Mouse (Mus musculus) midbrain, embryonic 16.5 days (tissue): Measurements from ENCODE around the gene Hmbs. TPM values are rescaled to one million over a fixed set of nuclear protein-coding genes. Genes with fewer than 3 reads are reported as not detected.
A peak's percentile ranks its signal among the peaks of the same experiment; 100 is the strongest.

Experiments
- ATAC-seq: fragments of 200-750 bp; cut with Nextera tagmentation; 2 replicates; pipeline ENCODE4 v1.8.0; 2017; ENCODE audit warnings: moderate TSS enrichment
- H3K27ac ChIP-seq: fragments of 300-500 bp; sonication (generic); 2 replicates; pipeline ENCODE4 v1.5.1; 2014; ENCODE audit warnings: mild to moderate bottlenecking, low read length, mixed read lengths
- H3K27me3 ChIP-seq: fragments of 300-500 bp; sonication (generic); 2 replicates; pipeline ENCODE4 v1.6.1; 2014; ENCODE audit warnings: low read depth, low read length, mixed read lengths; ENCODE audit not compliant: control insufficient read depth, insufficient read depth
- H3K36me3 ChIP-seq: fragments of 300-500 bp; sonication (generic); 2 replicates; pipeline ENCODE4 v1.6.1; 2014; ENCODE audit warnings: mild to moderate bottlenecking, low read length, moderate library complexity, mixed read lengths; ENCODE audit not compliant: control insufficient read depth, insufficient read depth
- H3K4me1 ChIP-seq: fragments of 300-500 bp; sonication (generic); 2 replicates; pipeline ENCODE4 v1.6.1; 2014; ENCODE audit warnings: mild to moderate bottlenecking, low read length, mixed read lengths; ENCODE audit not compliant: control insufficient read depth, insufficient read depth
- H3K4me2 ChIP-seq: fragments of 300-500 bp; sonication (generic); 2 replicates; pipeline ENCODE4 v1.6.1; 2014; ENCODE audit warnings: mild to moderate bottlenecking, low read length, mixed read lengths
- H3K4me3 ChIP-seq: fragments of 300-500 bp; sonication (generic); 2 replicates; pipeline ENCODE4 v1.5.1; 2014; ENCODE audit warnings: low read depth, mild to moderate bottlenecking, low read length, moderate library complexity, mixed read lengths
- H3K9ac ChIP-seq: fragments of 300-500 bp; sonication (generic); 2 replicates; pipeline ENCODE4 v1.6.1; 2014; ENCODE audit warnings: low read depth, low read length, mixed read lengths
- H3K9me3 ChIP-seq: fragments of 300-500 bp; sonication (generic); replicated peaks from 2 replicates; pipeline ENCODE4 v1.6.1; 2014; ENCODE audit warnings: mild to moderate bottlenecking, low read length, mixed read lengths; ENCODE audit not compliant: control insufficient read depth, poor library complexity, severe bottlenecking
- WGBS: fragments of 180-500 bp; shearing (Covaris S2); extraction: QIAGEN DNeasy Blood & Tissue Kit; methylation state at CpG from one replicate; pipeline ENCODE4 v1.1.7; 2014; 5-methylcytosine and 5-hydroxymethylcytosine counted together
- polyA plus RNA-seq: library from polyadenylated mRNA; unstranded; fragments of >200 nt; fragmentation: Nextera tagmentation; extraction: Ambion mirVana; gene quantifications from 2 replicates; pipeline ENCODE4 v1.2.1, GENCODE M21; 2015

Gene Hmbs
- polyA plus RNA-seq, 1 experiment from 2014 or later: 54.7 TPM

DNA sequence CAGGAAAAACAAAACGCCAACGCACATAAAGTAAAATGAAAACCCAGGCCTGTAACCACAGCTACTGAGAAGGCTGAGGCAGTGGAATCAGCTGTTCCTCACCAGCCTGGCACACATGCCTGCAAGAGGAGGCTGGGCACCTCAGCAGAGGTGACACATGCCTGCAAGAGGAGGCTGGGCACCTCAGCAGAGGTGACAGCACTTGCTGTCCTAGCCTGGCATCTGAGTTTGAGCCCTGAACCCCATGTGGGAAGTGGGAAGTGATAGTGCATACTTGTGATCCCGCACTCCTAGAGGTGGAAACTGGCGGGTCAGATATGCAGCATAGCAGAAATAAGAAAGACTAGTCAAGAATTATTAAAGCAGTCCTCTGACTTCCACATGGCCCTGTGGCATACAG is 7.4 kb upstream of the Hmbs start:
- Histone ChIP-seq H3K9ac (no peak overlapping the region), H3K36me3 (peaks cover 70% of the 10 kb centered on the region), H3K27ac (no peak overlapping the region), H3K4me2 (no peak overlapping the region), H3K9me3 (no peaks in the 10 kb centered on the region), H3K4me1 (no peaks in the 10 kb centered on the region), H3K4me3 (no peak overlapping the region), H3K27me3 (no peaks in the 10 kb centered on the region)
- WGBS: 99% methylated on average over 4 of the region's 4 CpGs
- ATAC-seq: no peak

DNA sequence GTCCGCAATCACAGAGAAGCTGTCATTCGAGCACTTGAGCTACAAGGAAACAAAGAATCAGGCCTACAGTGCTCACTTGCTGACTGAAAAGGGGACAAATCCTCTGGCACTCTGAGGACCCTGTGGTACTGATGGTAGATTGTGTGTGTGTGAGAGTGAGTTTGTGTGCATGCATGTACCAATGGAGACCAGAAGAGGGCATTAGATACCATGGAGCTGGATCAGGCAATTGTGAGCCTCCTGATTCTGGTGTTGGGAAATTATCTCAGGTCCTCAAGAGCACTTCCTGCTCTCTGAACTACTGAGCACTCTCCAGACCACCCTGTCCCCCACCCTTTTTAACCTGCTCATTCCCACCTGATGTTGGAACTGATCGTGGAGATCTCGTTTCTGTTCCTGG is 4.5 kb upstream of the Hmbs start:
- ATAC-seq: no peak
- Histone ChIP-seq H3K4me1 (no peaks in the 10 kb centered on the region), H3K9ac (no peak overlapping the region), H3K27me3 (no peaks in the 10 kb centered on the region), H3K4me2 (no peak overlapping the region), H3K9me3 (no peaks in the 10 kb centered on the region), H3K27ac (no peak overlapping the region), H3K4me3 (no peak overlapping the region), H3K36me3 (peaks cover 45% of the 10 kb centered on the region)
- WGBS: 98% methylated on average over 4 of the region's 4 CpGs

DNA sequence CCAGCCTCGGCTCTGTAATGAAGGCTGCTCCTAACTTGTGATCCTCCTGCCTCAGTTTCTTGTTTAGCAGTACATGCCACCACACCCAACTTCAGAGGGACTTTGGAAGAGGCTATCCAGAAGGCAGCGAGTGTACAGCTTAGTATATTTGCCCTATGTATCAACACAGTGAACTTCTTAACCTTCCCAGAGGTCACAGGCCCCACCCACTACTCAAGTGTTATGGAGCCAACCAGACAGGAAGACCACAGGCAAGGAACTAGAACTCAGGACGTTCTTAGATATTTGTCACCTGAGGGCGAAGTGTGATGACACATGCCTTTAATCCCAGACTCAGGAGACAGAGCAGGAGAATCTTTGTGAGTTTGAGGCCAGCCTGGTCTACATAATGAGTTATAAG is 3.6 kb upstream of the Hmbs start:
- Histone ChIP-seq H3K4me3 (no peak overlapping the region), H3K27ac (no peak overlapping the region), H3K27me3 (no peaks in the 10 kb centered on the region), H3K4me2 (no peak overlapping the region), H3K4me1 (peaks cover 6% of the 10 kb centered on the region), H3K9me3 (no peaks in the 10 kb centered on the region), H3K9ac (no peak overlapping the region), H3K36me3 (peaks cover 36% of the 10 kb centered on the region)
- WGBS: 93% methylated on average over 4 of the region's 4 CpGs
- no peak for ATAC-seq

DNA sequence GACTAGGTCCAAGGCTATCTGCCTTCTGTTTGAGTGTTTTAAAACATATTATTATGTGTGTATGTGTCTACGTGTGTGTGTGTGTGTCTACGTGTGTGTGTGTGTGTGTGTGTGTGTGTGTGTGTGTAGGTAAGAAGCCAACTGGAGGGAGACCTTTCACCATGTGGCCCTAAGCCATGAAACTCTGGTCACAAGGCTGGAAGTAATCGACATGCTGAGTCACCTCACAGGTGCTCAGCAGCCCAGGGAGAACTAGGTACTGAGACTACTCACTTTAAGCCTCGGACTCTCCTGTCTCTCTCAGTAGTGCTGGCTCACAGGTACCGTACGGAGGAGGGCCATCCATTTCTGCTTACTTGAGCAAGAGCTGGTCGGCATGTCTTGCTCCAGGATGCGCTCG is 3.1 kb upstream of the Hmbs start:
- Histone ChIP-seq H3K27ac (no peak overlapping the region), H3K4me2 (no peak overlapping the region), H3K36me3 (peaks cover 32% of the 10 kb centered on the region), H3K9me3 (no peaks in the 10 kb centered on the region), H3K4me3 (no peak overlapping the region), H3K27me3 (no peaks in the 10 kb centered on the region), H3K9ac (no peak overlapping the region), H3K4me1 (peaks cover 6% of the 10 kb centered on the region)
- 93% methylated on average over 9 of the region's 9 CpGs for WGBS
- no peak for ATAC-seq

DNA sequence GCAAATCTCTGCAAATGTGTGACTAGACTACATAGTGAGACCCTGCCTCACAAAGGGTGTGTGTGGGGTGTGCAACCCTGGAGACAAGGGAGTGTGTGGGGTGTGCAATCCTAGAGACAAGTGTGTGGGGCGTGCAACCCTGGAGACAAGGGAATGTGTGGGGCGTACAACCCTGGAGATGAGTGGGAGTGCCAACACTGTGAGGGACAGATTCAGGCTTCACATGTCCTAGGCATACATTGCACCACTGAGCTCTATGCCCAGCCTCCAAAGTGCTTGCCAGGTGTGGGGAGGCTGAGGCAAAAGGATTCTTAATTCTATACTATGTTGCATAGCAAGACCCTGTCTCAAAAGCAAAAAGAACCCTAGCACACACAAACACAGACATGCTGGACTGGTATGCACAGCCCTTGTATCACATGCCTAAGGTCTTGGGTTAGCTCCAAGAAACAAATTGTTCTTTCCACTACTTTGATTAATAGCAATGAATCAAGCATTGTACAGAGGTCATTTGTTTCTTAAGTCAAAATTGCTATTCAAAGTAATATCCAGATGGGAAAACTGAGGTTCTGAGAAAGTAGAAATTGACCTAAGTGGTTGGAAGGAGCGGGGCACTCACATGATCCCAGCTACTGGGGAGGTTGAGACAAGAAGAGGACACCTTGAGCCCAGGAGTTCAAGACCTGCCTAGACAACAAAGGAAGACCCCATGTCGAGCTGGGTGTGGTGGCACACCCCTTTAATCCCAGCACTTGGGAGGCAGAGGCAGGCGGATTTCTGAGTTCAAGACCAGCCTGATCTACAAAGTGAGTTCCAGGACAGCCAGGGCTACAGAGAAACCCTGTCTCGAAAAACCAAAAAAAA is 1.8 kb upstream of the Hmbs start:
- Histone ChIP-seq H3K9ac (no peak overlapping the region), H3K36me3 (peaks cover 25% of the 10 kb centered on the region), H3K27me3 (no peaks in the 10 kb centered on the region), H3K4me1 (peaks cover 6% of the 10 kb centered on the region), H3K4me2 (no peak overlapping the region), H3K27ac (no peak overlapping the region), H3K4me3 (no peak overlapping the region), H3K9me3 (no peaks in the 10 kb centered on the region)
- ATAC-seq: no peak
- WGBS: 91% methylated on average over 6 of the region's 6 CpGs

DNA sequence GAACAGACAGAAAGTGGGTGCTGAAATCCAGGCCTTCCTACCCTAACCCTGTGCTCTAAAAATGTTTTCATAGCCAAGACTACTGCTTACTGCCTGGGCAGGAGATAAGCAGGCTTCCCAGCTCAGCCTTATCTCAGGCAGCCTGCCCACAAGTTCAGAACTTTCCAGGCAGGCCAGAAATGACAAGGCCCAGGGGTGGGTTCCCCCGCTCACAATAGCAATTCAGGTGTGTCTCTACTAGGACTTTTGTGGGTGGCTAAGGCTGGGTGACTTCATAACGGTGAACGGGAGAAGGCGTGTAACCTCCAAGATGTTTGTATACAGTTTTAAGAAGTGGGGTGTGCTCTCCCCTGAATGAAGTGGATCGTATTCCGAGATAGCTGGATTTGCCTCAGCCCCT is 738 bp downstream of the Hmbs start:
- Histone ChIP-seq H3K4me2 (peak overlapping the region; percentile 79), H3K9ac (peak overlapping the region; percentile 76), H3K36me3 (peaks cover 14% of the 10 kb centered on the region), H3K9me3 (no peaks in the 10 kb centered on the region), H3K4me1 (peaks cover 6% of the 10 kb centered on the region), H3K4me3 (peak overlapping the region; percentile 57), H3K27me3 (no peaks in the 10 kb centered on the region), H3K27ac (peak overlapping the region; percentile 94)
- WGBS: 14% methylated on average over 6 of the region's 6 CpGs
- peak; percentile 12 for ATAC-seq

DNA sequence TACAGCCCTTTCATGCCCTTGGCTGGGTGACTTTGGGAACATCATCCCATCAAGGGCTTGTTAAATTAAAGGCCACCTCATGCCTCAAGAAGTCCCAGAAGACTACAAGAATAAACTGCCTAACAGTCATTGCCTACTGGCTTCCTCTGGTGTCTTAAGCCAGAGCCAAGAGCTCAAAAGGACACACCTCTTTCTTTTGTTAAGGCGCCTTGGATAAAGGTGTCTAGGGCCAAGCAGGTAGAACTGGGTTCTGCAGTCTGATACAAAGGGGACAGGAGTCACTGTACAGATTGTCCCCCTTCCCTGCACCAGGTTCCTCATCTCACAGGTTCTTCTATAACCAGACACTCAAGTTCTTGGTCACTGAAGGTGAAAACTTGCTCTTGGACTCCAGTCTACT is 1.4 kb downstream of the Hmbs start:
- Histone ChIP-seq H3K9me3 (no peaks in the 10 kb centered on the region), H3K27me3 (no peaks in the 10 kb centered on the region), H3K4me1 (peaks cover 8% of the 10 kb centered on the region), H3K4me3 (no peak overlapping the region), H3K36me3 (peaks cover 7% of the 10 kb centered on the region; the same call in 1 of the 2 replicates), H3K4me2 (no peak overlapping the region), H3K9ac (no peak overlapping the region), H3K27ac (no peak overlapping the region)
- ATAC-seq: no peak
- WGBS: 80% methylated on average over 1 of the region's 1 CpGs

DNA sequence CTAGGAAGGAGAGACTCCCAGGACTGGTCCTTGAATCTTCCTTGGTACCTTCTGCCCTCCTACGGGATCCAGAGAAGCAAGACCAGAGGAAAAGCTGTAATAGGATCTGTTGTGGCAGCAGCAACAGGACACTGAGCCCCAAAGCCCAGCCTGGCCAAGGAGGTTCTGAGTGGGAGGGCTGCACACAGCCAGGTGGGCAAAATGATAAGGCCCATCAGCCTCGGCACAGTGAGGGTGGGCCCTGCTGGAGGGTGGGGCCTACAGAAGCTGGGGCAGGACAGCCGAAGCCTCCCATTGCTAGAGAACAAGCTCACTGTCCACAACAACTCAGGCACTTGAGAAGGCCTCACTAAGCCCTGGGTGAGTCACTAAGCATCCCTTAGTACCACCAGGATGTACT is 1.9 kb downstream of the Hmbs start:
- no peak for ATAC-seq
- peaks cover 8% of the 10 kb centered on the region for H3K4me1 ChIP-seq
- peak overlapping the region; percentile 31; the same call in 1 of the 2 replicates for H3K9ac ChIP-seq
- WGBS: 76% methylated on average over 3 of the region's 3 CpGs
- H3K27me3 ChIP-seq: no peaks in the 10 kb centered on the region
- H3K36me3 ChIP-seq: peaks cover 5% of the 10 kb centered on the region; the same call in 1 of the 2 replicates
- no peaks in the 10 kb centered on the region for H3K9me3 ChIP-seq
- no peak overlapping the region for H3K4me3 ChIP-seq
- H3K27ac ChIP-seq: no peak overlapping the region
- no peak overlapping the region for H3K4me2 ChIP-seq

DNA sequence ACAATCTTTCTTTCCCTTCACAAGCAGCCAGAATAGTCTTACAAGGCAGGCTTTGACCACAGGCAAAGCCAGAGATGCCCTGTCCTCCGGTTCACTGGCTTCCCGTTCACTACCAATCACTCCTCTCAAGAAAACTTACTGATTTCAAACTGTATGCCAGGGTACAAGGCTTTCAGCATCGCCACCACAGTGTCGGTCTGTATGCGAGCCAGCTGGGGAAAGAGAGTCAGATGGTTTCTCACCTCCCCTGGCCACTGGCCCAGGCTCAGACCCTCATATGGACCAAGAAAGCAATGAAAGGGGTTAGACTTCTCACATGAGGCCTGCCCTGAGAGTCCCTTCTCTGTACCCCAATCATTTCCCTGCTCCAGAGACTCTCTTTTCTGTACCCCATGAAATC is 2.5 kb downstream of the Hmbs start:
- no peak for ATAC-seq
- no peaks in the 10 kb centered on the region for H3K27me3 ChIP-seq
- no peak overlapping the region for H3K9ac ChIP-seq
- H3K27ac ChIP-seq: no peak overlapping the region
- no peaks in the 10 kb centered on the region for H3K9me3 ChIP-seq
- peaks cover 15% of the 10 kb centered on the region for H3K4me1 ChIP-seq
- 94% methylated on average over 5 of the region's 5 CpGs for WGBS
- no peak overlapping the region for H3K4me3 ChIP-seq
- peaks cover 5% of the 10 kb centered on the region; the same call in 1 of the 2 replicates for H3K36me3 ChIP-seq
- H3K4me2 ChIP-seq: no peak overlapping the region
